Mouse (Mus musculus) R1 (cell line): ENCODE measurements at regions not wholly inside any gene's neighbourhood (a gene's known extent, or its start where the extent isn't known, plus 50 kb on each side); places are given as distances from the start of the nearest gene placed in this dataset.
"Not testable (repeated sequence)": the region's sequence is repeated elsewhere in the genome, so short reads cannot be mapped to it uniquely, and the experiment has no call there.

Source experiments
- DNase-seq: peaks from one replicate; pipeline ENCODE4 v3.0.0-alpha.2; 2018; ENCODE audit warnings: low read depth, low spot score

DNA sequence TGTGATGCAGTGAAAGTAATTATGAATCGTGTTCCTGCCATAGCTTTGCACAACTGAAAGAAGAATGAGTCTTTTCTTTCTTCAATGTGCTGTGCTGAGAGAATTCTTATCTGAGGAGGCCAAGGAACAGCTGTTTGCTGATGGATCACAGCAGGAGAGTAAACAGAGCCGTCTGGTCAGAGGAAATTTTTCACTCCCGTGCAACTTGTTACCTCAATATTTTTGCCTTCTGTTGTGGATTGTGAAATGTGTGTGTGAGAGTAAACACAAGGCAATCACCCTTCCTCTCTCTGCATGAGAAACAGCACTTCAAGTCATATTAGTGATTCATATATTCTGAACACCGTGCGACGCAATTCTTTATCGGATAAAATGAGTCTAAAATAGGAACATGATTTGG, 171.9 kb downstream of the Epm2a start:
- peak; percentile 2 for DNase-seq

DNA sequence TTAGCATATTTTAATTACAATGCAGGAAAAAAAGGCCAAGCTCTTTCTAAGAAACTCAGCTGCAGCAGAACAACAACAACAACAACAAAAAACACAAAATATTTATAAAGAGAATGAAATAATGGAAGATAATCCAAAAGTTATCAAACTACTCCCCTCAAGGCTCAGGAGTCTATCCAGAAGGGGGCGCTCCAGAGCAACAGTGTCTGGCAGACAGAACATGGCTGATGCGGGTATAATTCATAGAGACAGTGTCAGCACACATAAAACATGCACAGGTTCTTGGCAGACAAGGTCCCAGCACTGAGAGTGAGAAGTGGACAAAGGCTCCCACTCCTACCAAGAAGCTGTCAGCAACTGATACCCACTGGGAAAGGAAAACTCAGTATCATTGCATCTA, 173.9 kb downstream of the Epm2a start:
- DNase-seq = peak; percentile 38

- no peak for DNase-seq
These were observed 188.1 kb downstream of the Epm2a start for GRCm38 (mm10) chr10:11531343-11531742.

DNA sequence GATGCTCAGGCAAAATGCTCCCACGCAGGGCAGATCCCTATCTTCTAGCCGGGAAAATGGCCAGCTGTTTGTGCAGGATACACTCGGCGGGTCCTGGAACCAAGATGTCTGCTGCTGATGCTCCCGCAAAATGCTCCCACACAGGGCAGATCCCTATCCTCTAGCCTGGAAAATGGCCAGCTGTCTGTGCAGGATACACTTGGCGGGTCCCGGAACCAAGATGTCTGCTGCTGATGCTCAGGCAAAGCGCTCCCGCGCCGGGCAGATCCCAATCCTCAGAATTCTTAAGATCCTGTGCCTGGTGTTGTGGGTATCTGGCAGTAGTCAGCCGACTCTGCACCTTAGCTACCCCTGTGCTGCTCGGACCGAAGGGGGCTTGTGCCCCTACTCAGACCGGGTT, 212.2 kb downstream of the Epm2a start:
- DNase-seq = peak; percentile 51

GRCm38 (mm10) chr10:11570523-11571055, 227.4 kb downstream of the Epm2a start:
- DNase-seq = no peak

DNA sequence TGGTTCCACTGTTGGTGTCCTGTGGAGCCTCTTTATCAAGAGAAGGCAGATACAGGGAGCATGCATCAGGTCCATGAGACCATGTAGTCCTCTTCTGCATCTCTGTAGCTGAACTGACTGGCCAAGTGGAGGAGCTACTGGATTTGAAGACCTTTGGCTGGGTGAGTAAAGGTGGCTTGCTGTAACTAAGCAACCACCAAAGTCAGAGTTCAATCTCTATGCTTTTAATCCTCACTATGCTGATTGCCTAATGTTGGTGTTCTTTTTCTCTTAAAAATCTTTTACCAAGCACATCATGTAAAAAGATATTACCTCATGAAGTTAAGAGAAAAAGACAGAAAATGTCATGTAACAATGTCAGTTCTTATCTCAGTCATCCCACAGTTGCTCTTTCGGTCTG, 265.2 kb downstream of the Epm2a start:
- DNase-seq = no peak

DNA sequence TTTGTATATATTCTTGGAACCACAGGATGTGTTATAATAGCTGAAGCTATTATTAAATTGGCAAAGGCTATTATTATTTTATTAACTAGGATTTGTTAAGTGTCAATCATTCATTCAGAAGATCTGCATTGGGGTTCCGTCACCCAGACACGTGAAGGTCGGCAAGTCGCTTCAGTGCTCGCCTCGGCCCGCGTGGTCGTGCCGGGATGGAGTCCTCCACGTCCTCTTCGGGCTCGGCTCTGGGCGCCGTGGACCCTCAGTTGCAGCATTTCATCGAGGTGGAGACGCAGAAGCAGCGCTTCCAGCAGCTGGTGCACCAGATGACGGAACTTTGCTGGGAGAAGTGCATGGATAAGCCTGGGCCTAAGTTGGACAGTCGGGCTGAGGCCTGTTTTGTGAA, 265.9 kb downstream of the Epm2a start:
- not testable (repeated sequence) for DNase-seq

- no peak for DNase-seq
These were observed 304.9 kb downstream of the Epm2a start for GRCm38 (mm10) chr10:11648151-11648550.

- DNase-seq = no peak
These were observed 317.0 kb downstream of the Epm2a start for GRCm38 (mm10) chr10:11660056-11660770.

GRCm38 (mm10) chr10:11661660-11662250, 318.6 kb downstream of the Epm2a start:
- no peak for DNase-seq

GRCm38 (mm10) chr10:11709742-11710141, 366.5 kb downstream of the Epm2a start:
- DNase-seq = no peak

DNA sequence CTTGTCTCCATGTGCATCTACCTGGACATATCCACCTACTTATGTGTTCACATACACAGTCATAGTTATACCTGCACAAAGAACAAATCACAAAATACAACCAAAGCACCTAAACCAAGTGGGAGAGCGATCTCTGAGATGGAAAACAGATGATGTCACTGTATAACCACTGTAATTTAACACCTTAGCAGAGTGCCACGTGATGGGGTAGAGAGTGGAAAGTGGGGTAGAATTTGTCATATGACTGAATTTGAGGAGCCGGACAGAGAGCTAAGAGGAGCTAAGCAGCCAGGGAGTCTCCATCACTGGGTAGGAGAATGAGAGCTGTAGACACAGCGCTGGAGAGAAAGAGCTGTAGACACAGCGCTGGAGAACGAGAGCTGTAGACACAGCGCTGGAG, 381.6 kb downstream of the Epm2a start:
- DNase-seq = no peak

- no peak for DNase-seq
These were observed 386.3 kb downstream of the Epm2a start for GRCm38 (mm10) chr10:11729536-11729935.

GRCm38 (mm10) chr10:11739574-11740368, 396.6 kb downstream of the Epm2a start:
- no peak for DNase-seq

DNA sequence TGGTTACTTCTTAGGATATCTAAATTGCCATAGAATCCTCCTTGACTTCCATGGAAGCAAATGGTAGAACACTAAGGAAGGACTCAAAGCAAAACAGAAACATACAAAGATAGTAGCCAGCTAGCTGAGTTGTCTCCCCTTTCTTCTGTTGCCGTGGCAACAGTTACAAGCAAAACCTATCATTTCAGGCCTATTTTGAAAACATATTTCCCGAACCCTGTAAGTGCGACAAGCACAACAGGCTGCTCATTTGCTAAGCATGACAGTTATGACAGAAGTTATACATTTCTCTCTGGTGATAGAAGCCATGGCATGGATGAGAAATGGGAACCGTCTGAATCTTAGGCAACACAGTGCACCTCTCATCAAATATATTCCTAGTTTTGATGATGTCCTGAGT, 402.4 kb downstream of the Epm2a start:
- no peak for DNase-seq

GRCm38 (mm10) chr10:11746959-11747358, 403.8 kb downstream of the Epm2a start:
- DNase-seq = peak; percentile 90

GRCm38 (mm10) chr10:11755105-11755730, 412.0 kb downstream of the Epm2a start:
- DNase-seq = no peak

DNA sequence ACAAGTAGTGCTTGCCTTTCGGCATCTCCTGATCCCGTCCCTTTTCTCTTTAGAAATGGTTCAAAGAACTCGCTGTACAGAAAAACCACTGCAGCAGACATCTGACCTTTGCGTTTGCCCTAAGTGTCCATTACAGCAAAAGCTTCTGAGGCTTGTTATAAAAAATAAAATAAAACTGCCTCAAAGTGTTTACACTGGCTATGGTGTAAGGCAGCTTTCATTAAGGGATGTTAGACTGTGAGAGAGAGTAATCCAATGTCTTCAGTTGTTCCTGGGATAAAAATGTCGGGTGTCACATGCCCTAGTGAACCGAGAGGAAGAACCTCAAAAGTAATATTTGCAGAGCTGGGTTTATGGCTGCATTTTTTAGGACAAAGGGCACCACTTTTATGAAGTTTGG, 434.7 kb downstream of the Epm2a start:
- DNase-seq = no peak

DNA sequence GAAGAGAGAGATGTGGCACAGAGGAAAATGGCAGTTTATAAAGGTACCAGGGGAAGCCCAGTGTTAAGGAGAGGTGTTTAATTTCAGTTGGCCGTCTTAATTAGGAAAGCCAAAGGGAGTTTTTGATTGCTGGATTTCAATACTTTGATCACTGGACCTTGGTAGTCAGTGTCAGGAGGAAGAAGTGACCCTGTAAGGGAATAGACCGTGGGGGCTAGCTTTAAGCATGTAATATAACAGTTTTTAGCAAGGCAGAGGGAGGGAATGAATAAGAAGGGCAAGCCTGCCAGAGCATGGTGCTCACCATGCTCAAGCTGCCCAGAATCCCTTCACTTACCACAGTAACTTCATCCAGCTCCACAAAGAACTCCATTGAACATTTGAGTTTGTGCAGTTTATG, 437.1 kb downstream of the Epm2a start:
- DNase-seq = no peak

- no peak for DNase-seq
These were observed 444.0 kb downstream of the Epm2a start for GRCm38 (mm10) chr10:11787240-11787639.

DNA sequence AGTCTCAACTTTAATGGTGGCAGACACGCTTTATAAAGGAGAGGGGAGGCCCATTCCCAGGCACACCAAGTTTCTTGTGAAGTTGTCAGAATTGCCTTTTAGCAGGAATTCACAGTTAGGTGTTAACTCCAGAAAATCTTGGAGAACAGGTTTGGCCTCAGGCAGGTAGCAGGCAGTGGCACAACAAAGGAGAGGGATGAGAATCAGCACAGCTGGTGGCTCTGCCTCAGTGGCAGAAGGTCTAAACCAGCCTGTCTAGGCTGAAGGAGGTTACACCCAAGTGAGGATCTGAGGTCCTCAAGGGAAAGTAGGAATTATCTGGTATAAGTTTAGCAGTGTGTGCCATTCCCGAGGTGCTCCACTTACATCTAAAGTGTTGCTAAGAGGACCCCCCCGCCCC, 456.3 kb downstream of the Epm2a start:
- peak; percentile 52 for DNase-seq
